Mouse (Mus musculus) forebrain, embryonic 11.5 days (tissue): ENCODE data around the gene Padi3. TPM values are rescaled to one million over a fixed set of nuclear protein-coding genes. Genes with fewer than 3 reads are reported as not detected.
A peak's percentile ranks its signal among the peaks of the same experiment; 100 is the strongest.

Experiments used
- ATAC-seq: fragments of 200-750 bp; cut with Nextera tagmentation; replicated peaks from 2 replicates; pipeline ENCODE4 v1.8.0; 2017; ENCODE audit warnings: moderate TSS enrichment; ENCODE audit not compliant: low FRiP score
- DNase-seq: peaks from one replicate; pipeline ENCODE4 v3.0.0-alpha.2; 2017; ENCODE audit warnings: low spot score
- H3K27ac ChIP-seq: fragments of 300-500 bp; sonication (generic); 2 replicates; pipeline ENCODE4 v1.5.1; 2014; ENCODE audit warnings: low read depth, low read length
- H3K27me3 ChIP-seq: fragments of 300-500 bp; sonication (generic); 2 replicates; pipeline ENCODE4 v1.6.1; 2014; ENCODE audit warnings: mild to moderate bottlenecking, low read length, mixed read lengths; ENCODE audit not compliant: control insufficient read depth, insufficient read depth
- H3K36me3 ChIP-seq: fragments of 300-500 bp; sonication (generic); 2 replicates; pipeline ENCODE4 v1.6.1; 2014; ENCODE audit warnings: mild to moderate bottlenecking, low read length, moderate library complexity, mixed read lengths; ENCODE audit not compliant: control insufficient read depth, insufficient read depth
- H3K4me1 ChIP-seq: fragments of 300-500 bp; sonication (generic); replicated peaks from 2 replicates; pipeline ENCODE4 v1.6.1; 2014; ENCODE audit warnings: low read length, mixed read lengths; ENCODE audit not compliant: control insufficient read depth, insufficient read depth
- H3K4me2 ChIP-seq: fragments of 300-500 bp; sonication (generic); 2 replicates; pipeline ENCODE4 v1.6.1; 2014; ENCODE audit warnings: low read depth, mild to moderate bottlenecking, low read length, moderate library complexity, mixed read lengths; ENCODE audit not compliant: severe bottlenecking
- H3K4me3 ChIP-seq: fragments of 300-500 bp; sonication (generic); 2 replicates; pipeline ENCODE4 v1.5.1; 2014; ENCODE audit warnings: low read depth, low read length
- H3K9ac ChIP-seq: fragments of 300-500 bp; sonication (generic); 2 replicates; pipeline ENCODE4 v1.6.1; 2014; ENCODE audit warnings: low read length
- H3K9me3 ChIP-seq: fragments of 300-500 bp; sonication (generic); 2 replicates; pipeline ENCODE4 v1.6.1; 2016; ENCODE audit warnings: low read length, mixed read lengths; ENCODE audit not compliant: control insufficient read depth
- WGBS: fragments of 180-500 bp; shearing (Covaris S2); extraction: QIAGEN DNeasy Blood & Tissue Kit; methylation state at CpG from one replicate; pipeline ENCODE4 v1.1.7; 2014; 5-methylcytosine and 5-hydroxymethylcytosine counted together
- polyA plus RNA-seq: library from polyadenylated mRNA; unstranded; fragments of >200 nt; fragmentation: Nextera tagmentation; extraction: Ambion mirVana; gene quantifications from 2 replicates; pipeline ENCODE4 v1.2.1, GENCODE M21; 2014

Padi3 gene
- polyA plus RNA-seq, 1 experiment from 2014 or later: not detected

- Histone ChIP-seq H3K9me3 (no peaks in the 10 kb centered on the region), H3K4me1 (no peaks in the 10 kb centered on the region), H3K4me3 (no peak overlapping the region), H3K27me3 (no peaks in the 10 kb centered on the region), H3K9ac (no peak overlapping the region), H3K36me3 (no peaks in the 10 kb centered on the region), H3K4me2 (no peak overlapping the region), H3K27ac (no peak overlapping the region)
- 88% methylated on average over 7 of the region's 7 CpGs for WGBS
- DNase-seq: no peak
- ATAC-seq: no peak
These were observed 17.9 kb downstream of the Padi3 start for GRCm38 (mm10) chr4:140792584-140792983.

- no peaks in the 10 kb centered on the region for H3K4me1 ChIP-seq
- no peak overlapping the region for H3K4me3 ChIP-seq
- H3K36me3 ChIP-seq: no peaks in the 10 kb centered on the region
- H3K27me3 ChIP-seq: no peaks in the 10 kb centered on the region
- no peak for DNase-seq
- no peak overlapping the region for H3K4me2 ChIP-seq
- 84% methylated on average over 16 of the region's 16 CpGs for WGBS
- no peaks in the 10 kb centered on the region for H3K9me3 ChIP-seq
- no peak overlapping the region for H3K27ac ChIP-seq
- ATAC-seq: no peak
- H3K9ac ChIP-seq: no peak overlapping the region
These were observed 19.4 kb downstream of the Padi3 start for GRCm38 (mm10) chr4:140791071-140791470.

GRCm38 (mm10) chr4:140789983-140790382 is 20.5 kb downstream of the Padi3 start:
- Histone ChIP-seq H3K36me3 (no peaks in the 10 kb centered on the region), H3K27me3 (no peaks in the 10 kb centered on the region), H3K4me3 (no peak overlapping the region), H3K4me1 (no peaks in the 10 kb centered on the region), H3K9me3 (no peaks in the 10 kb centered on the region), H3K4me2 (no peak overlapping the region), H3K9ac (no peak overlapping the region), H3K27ac (no peak overlapping the region)
- ATAC-seq: no peak
- WGBS: 90% methylated on average over 4 of the region's 4 CpGs
- DNase-seq: no peak

- no peak overlapping the region for H3K4me3 ChIP-seq
- no peaks in the 10 kb centered on the region for H3K36me3 ChIP-seq
- no peaks in the 10 kb centered on the region for H3K27me3 ChIP-seq
- no peak overlapping the region for H3K9ac ChIP-seq
- ATAC-seq (no peak), DNase-seq (peak; percentile 80)
- no peaks in the 10 kb centered on the region for H3K9me3 ChIP-seq
- H3K27ac ChIP-seq: no peak overlapping the region
- H3K4me2 ChIP-seq: no peak overlapping the region
- no peaks in the 10 kb centered on the region for H3K4me1 ChIP-seq
- 46% methylated on average over 6 of the region's 6 CpGs for WGBS
These were observed 21.5 kb downstream of the Padi3 start for GRCm38 (mm10) chr4:140788983-140789382.

GRCm38 (mm10) chr4:140788264-140788663 is 22.2 kb downstream of the Padi3 start:
- H3K27ac ChIP-seq: no peak overlapping the region
- DNase-seq: no peak

DNA sequence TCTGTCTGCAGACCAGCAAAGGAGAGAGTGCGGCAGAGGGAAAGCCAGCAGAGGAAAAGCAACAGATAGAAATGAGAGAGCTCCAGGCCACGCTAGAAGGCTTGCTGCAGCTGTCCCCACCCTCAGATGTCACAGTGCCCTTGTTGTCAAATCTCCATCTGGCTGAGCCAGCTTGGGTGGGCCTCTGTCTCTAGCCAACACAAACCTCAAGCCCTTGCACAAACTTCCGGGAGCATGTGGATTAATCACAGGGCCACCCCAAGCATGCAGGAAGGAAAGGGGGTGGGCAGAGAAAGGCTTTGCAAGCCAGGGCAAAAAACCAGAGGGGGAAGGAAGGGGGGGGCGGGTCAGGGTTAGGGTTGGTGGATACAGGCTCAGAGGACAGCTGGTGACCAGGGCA is 23.0 kb downstream of the Padi3 start:
- Histone ChIP-seq H3K27me3 (no peaks in the 10 kb centered on the region), H3K36me3 (no peaks in the 10 kb centered on the region), H3K9ac (no peak overlapping the region), H3K4me2 (no peak overlapping the region), H3K4me3 (no peak overlapping the region), H3K4me1 (no peaks in the 10 kb centered on the region), H3K9me3 (no peaks in the 10 kb centered on the region), H3K27ac (no peak overlapping the region)
- WGBS: 74% methylated on average over 4 of the region's 4 CpGs
- DNase-seq (no peak), ATAC-seq (no peak)

More at GRCm38 (mm10) chr4:140788264-140788663, 22.2 kb downstream of the Padi3 start:
- Histone ChIP-seq H3K27me3 (no peaks in the 10 kb centered on the region), H3K36me3 (no peaks in the 10 kb centered on the region), H3K4me2 (no peak overlapping the region), H3K9ac (no peak overlapping the region), H3K4me3 (no peak overlapping the region), H3K9me3 (no peaks in the 10 kb centered on the region), H3K4me1 (no peaks in the 10 kb centered on the region)
- no peak for ATAC-seq
- WGBS: 82% methylated on average over 6 of the region's 6 CpGs

DNA sequence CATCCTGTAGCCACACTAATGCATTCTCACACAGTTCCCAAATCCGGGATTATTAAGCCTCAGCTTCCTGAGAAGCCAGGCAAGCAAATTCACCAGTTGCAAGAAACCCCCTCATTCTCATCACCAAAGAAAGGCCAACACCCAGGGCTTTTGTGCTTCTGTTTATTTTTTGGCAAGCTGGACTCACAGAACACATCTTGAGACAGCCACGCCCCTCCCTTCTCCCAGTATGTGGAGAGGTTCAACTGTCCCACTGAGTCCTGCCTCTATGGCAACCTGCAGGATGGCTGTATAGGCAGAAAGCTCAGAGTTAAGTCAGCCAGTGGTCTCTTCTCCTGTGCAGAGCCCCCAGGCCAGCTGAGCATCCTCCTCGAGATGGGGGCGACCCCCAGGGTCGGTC is 25.2 kb downstream of the Padi3 start:
- no peaks in the 10 kb centered on the region for H3K36me3 ChIP-seq
- WGBS: 79% methylated on average over 5 of the region's 5 CpGs

DNA sequence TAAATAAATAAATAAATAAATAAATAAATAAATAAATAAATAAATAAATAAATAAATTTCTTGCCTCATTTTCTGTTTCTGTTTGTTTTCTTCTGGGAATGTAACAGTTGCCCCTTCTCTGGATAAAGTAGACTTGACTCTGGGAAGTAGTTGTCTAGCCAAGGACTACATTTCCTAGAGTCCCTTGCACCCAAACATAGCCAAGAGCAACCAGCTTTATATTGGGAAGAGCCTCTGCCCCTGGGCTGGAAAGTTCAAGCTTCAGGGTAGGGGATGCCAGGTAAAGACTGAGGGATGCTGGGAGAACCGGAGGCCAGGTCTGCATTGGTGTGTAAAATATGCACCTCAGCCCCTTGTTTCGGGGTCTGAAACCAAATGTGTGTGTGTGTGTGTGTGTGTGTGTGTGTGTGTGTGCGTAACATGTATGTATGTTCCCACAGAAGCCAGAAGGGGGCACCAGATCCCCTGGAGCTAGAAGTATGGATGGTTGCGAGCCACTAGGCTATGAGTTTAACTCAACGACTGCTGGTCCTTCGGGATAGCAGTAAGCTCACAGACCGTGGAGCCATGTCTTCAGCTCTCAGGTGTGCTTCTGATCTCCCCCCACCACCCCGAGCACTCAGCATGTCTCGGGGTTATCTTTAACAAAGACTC is 26.0 kb downstream of the Padi3 start:
- no peak for ATAC-seq
- H3K27me3 ChIP-seq: no peaks in the 10 kb centered on the region
- no peaks in the 10 kb centered on the region for H3K4me1 ChIP-seq
- DNase-seq: no peak
- H3K9me3 ChIP-seq: no peaks in the 10 kb centered on the region
- no peak overlapping the region for H3K4me3 ChIP-seq
- no peaks in the 10 kb centered on the region for H3K36me3 ChIP-seq
- no peak overlapping the region for H3K9ac ChIP-seq
- H3K27ac ChIP-seq: no peak overlapping the region
- no peak overlapping the region for H3K4me2 ChIP-seq
- WGBS: 90% methylated on average over 9 of the region's 9 CpGs

More for the DNA sequence above, 25.2 kb downstream of the Padi3 start:
- Histone ChIP-seq H3K27me3 (no peaks in the 10 kb centered on the region), H3K9ac (no peak overlapping the region), H3K4me3 (no peak overlapping the region), H3K4me1 (no peaks in the 10 kb centered on the region), H3K4me2 (no peak overlapping the region), H3K27ac (no peak overlapping the region), H3K9me3 (no peaks in the 10 kb centered on the region)
- no peak for DNase-seq
- no peak for ATAC-seq

GRCm38 (mm10) chr4:140782821-140783220 is 27.6 kb downstream of the Padi3 start:
- Histone ChIP-seq H3K4me2 (no peak overlapping the region), H3K4me3 (no peak overlapping the region), H3K9me3 (no peaks in the 10 kb centered on the region), H3K27ac (no peak overlapping the region), H3K4me1 (no peaks in the 10 kb centered on the region), H3K9ac (no peak overlapping the region), H3K36me3 (no peaks in the 10 kb centered on the region), H3K27me3 (no peaks in the 10 kb centered on the region)
- DNase-seq (no peak), ATAC-seq (no peak)
- 92% methylated on average over 9 of the region's 9 CpGs for WGBS
